Mouse (Mus musculus) heart, postnatal 0 days (tissue): Measurements from ENCODE around the gene Slc6a16.

Experiments used
- CTCF ChIP-seq: IDR thresholded peaks from 2 replicates; pipeline ENCODE4 v1.5.1; 2016; ENCODE audit warnings: antibody characterized with exemption, control low read depth, low read depth
- EP300 ChIP-seq: IDR thresholded peaks from 2 replicates; pipeline ENCODE4 v1.6.1; 2016; ENCODE audit warnings: antibody characterized with exemption, low read depth

DNA sequence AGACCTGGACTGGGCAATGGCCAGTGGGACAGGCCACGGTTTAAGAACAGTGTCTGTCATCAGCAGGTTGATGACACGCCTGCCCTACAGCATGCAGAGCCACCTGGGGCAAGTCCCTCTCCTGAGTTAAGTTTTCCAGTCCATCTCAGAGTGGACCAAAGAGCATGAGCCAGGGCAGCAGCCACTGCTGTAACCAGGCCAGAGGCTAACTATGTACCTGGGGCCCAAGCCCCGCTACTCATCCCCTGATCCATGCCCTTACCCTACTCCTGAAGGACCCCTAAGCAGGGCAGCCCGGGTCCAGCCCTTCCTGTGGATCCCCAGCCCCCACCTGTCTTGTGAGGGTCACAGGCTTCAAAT is 44.7 kb upstream of the Slc6a16 start:
- no peak for TF ChIP-seq CTCF
- no peak for TF ChIP-seq EP300
